Comparison of ENCODE assay signal across 8 mouse cellular contexts in the genomic region with DNA sequence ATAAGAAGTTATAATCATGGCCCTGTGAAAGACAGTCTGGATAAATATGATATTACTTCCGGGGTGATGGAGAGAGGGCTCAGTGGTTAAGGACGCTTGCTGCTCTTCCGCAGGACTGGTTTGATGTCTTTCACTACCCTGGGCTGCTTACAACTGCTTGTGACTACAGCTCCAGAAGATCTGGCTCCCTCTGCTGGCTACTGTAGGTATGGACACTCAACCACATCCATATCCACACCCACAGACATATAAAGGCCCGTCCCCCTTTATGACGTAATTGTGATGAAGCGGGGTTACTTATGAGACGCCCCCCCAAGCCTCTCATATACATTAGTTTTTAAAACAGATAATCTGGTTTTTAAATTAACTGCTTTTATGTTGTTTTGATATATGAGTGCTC. TPM values are rescaled to one million over a fixed set of nuclear protein-coding genes. Genes with fewer than 3 reads are reported as not detected.
DNase-seq lines count a peak whose midpoint lies in the region; ATAC-seq and TF ChIP-seq lines count a peak whose summit lies in the region.

No protein-coding gene starts in this region.

- 32% methylated on average over 7 of the region's 7 CpGs for WGBS in intestine, postnatal 0 days
- WGBS in midbrain, embryonic 11.5 days, result 52% methylated on average over 7 of the region's 7 CpGs

- no peak overlapping the region for H3K4me3 ChIP-seq in intestine, postnatal 0 days (ENCODE audit: low read depth, low read length)
- no peak overlapping the region for H3K4me3 ChIP-seq in midbrain, embryonic 11.5 days (ENCODE audit: low read depth, low read length)

- ATAC-seq in intestine, postnatal 0 days, result peak; percentile 76
- peak; percentile 61; the same call in 1 of the 2 replicates for ATAC-seq in midbrain, embryonic 11.5 days (ENCODE audit: low FRiP score)

- 0 out of 2 replicates have a peak, but pooled peaks cover 2% of the 10 kb centered on the region for H3K4me1 ChIP-seq in intestine, postnatal 0 days (replicated peaks; ENCODE audit: control insufficient read depth, insufficient read depth, low read length)
- peaks cover 21% of the 10 kb centered on the region for H3K4me1 ChIP-seq in midbrain, embryonic 11.5 days (ENCODE audit: control insufficient read depth, insufficient read depth, low read length)

- intact Hi-C loops in gastrocnemius, postnatal 36 days (cut with DNase I), result loop anchor here (5.0 kb wide), 2 partner anchors 38 to 113 kb away; partner anchors contain the start of gene Tjp2
- intact Hi-C loops in left cerebral cortex, postnatal 36 days (cut with DNase I), result loop anchor here (2.0 to 5.0 kb wide), 2 partner anchors 43 to 112 kb away; no protein-coding TSS in a partner anchor

- H3K9ac ChIP-seq in intestine, postnatal 0 days (ENCODE audit: low read depth, low read length), result no peak overlapping the region
- H3K9ac ChIP-seq in midbrain, embryonic 11.5 days (ENCODE audit: low read length), result no peak overlapping the region

- H3K36me3 ChIP-seq in intestine, postnatal 0 days (ENCODE audit: control insufficient read depth, insufficient read depth), result peaks cover 7% of the 10 kb centered on the region
- no peaks in the 10 kb centered on the region for H3K36me3 ChIP-seq in midbrain, embryonic 11.5 days (ENCODE audit: control insufficient read depth, insufficient read depth, low read length)

- peak; percentile 94 for TF ChIP-seq CTCF in intestine, postnatal 0 days (IDR thresholded peaks at IDR 0.05; ENCODE audit: low read depth)

- H3K27ac ChIP-seq in intestine, postnatal 0 days (ENCODE audit: low read depth, low read length), result peak overlapping the region; percentile 94; the same call in 1 of the 2 replicates
- no peak overlapping the region for H3K27ac ChIP-seq in midbrain, embryonic 11.5 days (ENCODE audit: low read depth, low read length)

- DNase-seq in urinary bladder, adult 18-20 months (ENCODE audit: low spot score in 2 of 2), result peak; percentile 58 to 68
- no peak for DNase-seq in urinary bladder, adult 2 months (ENCODE audit: low spot score)
- peak; percentile 87 for DNase-seq in embryo, embryonic 10.5 days (ENCODE audit: low spot score)
- DNase-seq in gastrocnemius, postnatal 36 days, result peak; percentile 47 to 63
- peak; percentile 60 to 77 for DNase-seq in left cerebral cortex, postnatal 36 days (ENCODE audit: low spot score in 2 of 2)
- peak; percentile 95 for DNase-seq in midbrain, embryonic 11.5 days (ENCODE audit: low spot score, missing footprints)
- peak; percentile 18 to 73 for DNase-seq in spleen, adult 18-20 months

- no peak overlapping the region for H3K4me2 ChIP-seq in intestine, postnatal 0 days (replicated peaks; ENCODE audit: low read depth)
- H3K4me2 ChIP-seq in midbrain, embryonic 11.5 days, result no peak overlapping the region

- no peaks in the 10 kb centered on the region for H3K27me3 ChIP-seq in intestine, postnatal 0 days (replicated peaks; ENCODE audit: control insufficient read depth, insufficient read depth, low read length)
- no peaks in the 10 kb centered on the region for H3K27me3 ChIP-seq in midbrain, embryonic 11.5 days (ENCODE audit: control insufficient read depth, insufficient read depth, low read length)

- no peaks in the 10 kb centered on the region for H3K9me3 ChIP-seq in intestine, postnatal 0 days (ENCODE audit: control insufficient read depth)
- H3K9me3 ChIP-seq in midbrain, embryonic 11.5 days (ENCODE audit: control insufficient read depth, low read length), result no peaks in the 10 kb centered on the region

RNA-seq across cellular contexts. Expression of gene Fxn, which starts 15.4 kb away (rescaled TPM):
- polyA plus RNA-seq in urinary bladder, adult 2 months (2012; rRNA removed), result 9.1 and 10.5 TPM in 2 replicates
- 10 to 100 TPM; 19.9 to 20.0 TPM for total RNA-seq in gastrocnemius, postnatal 36 days (2021)
- 18.9 and 21.1 TPM in 2 replicates for polyA plus RNA-seq in intestine, postnatal 0 days (2015; fragmentation: Nextera tagmentation; extraction: Ambion mirVana)
- total RNA-seq in left cerebral cortex, postnatal 36 days (2021), result 1 to 10 TPM; 6.7 to 7.3 TPM
- polyA plus RNA-seq in midbrain, embryonic 11.5 days (2014; fragmentation: Nextera tagmentation; extraction: Ambion mirVana), result 46.8 and 47.6 TPM in 2 replicates

RNA-seq across cellular contexts. Expression of gene Tjp2, which starts 40.2 kb away (rescaled TPM):
- polyA plus RNA-seq in urinary bladder, adult 2 months (2012; rRNA removed), result 32.2 and 35.7 TPM in 2 replicates
- total RNA-seq in gastrocnemius, postnatal 36 days (2021), result 1 to 10 TPM; 3.5 to 3.7 TPM
- polyA plus RNA-seq in intestine, postnatal 0 days (2015; fragmentation: Nextera tagmentation; extraction: Ambion mirVana), result 26.2 and 28.5 TPM in 2 replicates
- 10 to 100 TPM; 17.1 TPM for total RNA-seq in left cerebral cortex, postnatal 36 days (2021)
- 22.3 and 23.0 TPM in 2 replicates for polyA plus RNA-seq in midbrain, embryonic 11.5 days (2014; fragmentation: Nextera tagmentation; extraction: Ambion mirVana)
